Mouse (Mus musculus) cerebral cortex, adult 2 months (tissue): Measurements from ENCODE around the gene Gm32687.

ENCODE experiments used
- WGBS: fragments of 180-500 bp; shearing (Covaris S2); methylation state at CpG from one replicate; pipeline ENCODE4 v1.1.7; 2018; 5-methylcytosine and 5-hydroxymethylcytosine counted together

Gm32687 gene

GRCm38 (mm10) chr10:81863409-81864407 is at the start of gene Gm32687:
Gene Gm32687 (plus strand): TSS chr10:81863934.
- 23% methylated on average over 5 of the region's 49 CpGs for WGBS

- WGBS: no CpG with 5 or more reads among the region's 18 CpGs
These were observed 17.5 kb upstream of the Gm32687 start for GRCm38 (mm10) chr10:81846219-81846618.

GRCm38 (mm10) chr10:81929842-81930743 is 66.4 kb downstream of the Gm32687 start, which contains the start of gene Zfp781:
Gene Zfp781 (minus strand): TSS chr10:81930480.
- WGBS: no CpG with 5 or more reads among the region's 43 CpGs
